Mouse (Mus musculus) kidney, adult 2 months (tissue): ENCODE measurements at regions not wholly inside any gene's neighbourhood (a gene's known extent, or its start where the extent isn't known, plus 50 kb on each side); places are given as distances from the start of the nearest gene placed in this dataset.
"Not testable (repeated sequence)": the region's sequence is repeated elsewhere in the genome, so short reads cannot be mapped to it uniquely, and the experiment has no call there.

Experiments
- DNase-seq: peaks from one replicate; pipeline ENCODE4 v3.0.0; 2021
- H3K27ac ChIP-seq: fragments of 200-500 bp; 2 replicates; pipeline ENCODE4 v1.5.1; 2012; ENCODE audit warnings: low read depth, low read length, control low read depth, inconsistent platforms; ENCODE audit not compliant: insufficient read depth
- H3K27me3 ChIP-seq: fragments of 200-500 bp; replicated peaks from 2 replicates; pipeline ENCODE4 v1.6.1; 2012; ENCODE audit warnings: mild to moderate bottlenecking, moderate library complexity, low read length, inconsistent platforms; ENCODE audit not compliant: control insufficient read depth, insufficient read depth
- H3K36me3 ChIP-seq: fragments of 200-500 bp; 2 replicates; pipeline ENCODE4 v1.6.1; 2012; ENCODE audit warnings: mild to moderate bottlenecking, moderate library complexity, low read length, inconsistent platforms; ENCODE audit not compliant: control insufficient read depth, insufficient read depth
- H3K4me1 ChIP-seq: fragments of 200-500 bp; 2 replicates; pipeline ENCODE4 v1.6.1; 2011; ENCODE audit warnings: low read length; ENCODE audit not compliant: control insufficient read depth, insufficient read depth
- H3K4me3 ChIP-seq: fragments of 200-500 bp; 2 replicates; pipeline ENCODE4 v1.5.1; 2011; ENCODE audit warnings: mild to moderate bottlenecking, low read depth, low read length, control low read depth; ENCODE audit not compliant: insufficient read depth
- CTCF ChIP-seq: fragments of 200-500 bp; conservative IDR thresholded peaks from 2 replicates; pipeline ENCODE4 v1.5.1; 2011; ENCODE audit warnings: low read depth, mild to moderate bottlenecking, control low read depth, low read length, moderate library complexity, mixed read lengths; ENCODE audit not compliant: insufficient read depth, insufficient read length
- POLR2A ChIP-seq: fragments of 200-500 bp; IDR thresholded peaks from one replicate; pipeline ENCODE4 v1.6.1; 2011; ENCODE audit warnings: low read depth, low read length, control low read depth
- WGBS: fragments of 180-500 bp; shearing (Covaris S2); methylation state at CpG from one replicate; pipeline ENCODE4 v1.1.7; 2018; 5-methylcytosine and 5-hydroxymethylcytosine counted together

DNA sequence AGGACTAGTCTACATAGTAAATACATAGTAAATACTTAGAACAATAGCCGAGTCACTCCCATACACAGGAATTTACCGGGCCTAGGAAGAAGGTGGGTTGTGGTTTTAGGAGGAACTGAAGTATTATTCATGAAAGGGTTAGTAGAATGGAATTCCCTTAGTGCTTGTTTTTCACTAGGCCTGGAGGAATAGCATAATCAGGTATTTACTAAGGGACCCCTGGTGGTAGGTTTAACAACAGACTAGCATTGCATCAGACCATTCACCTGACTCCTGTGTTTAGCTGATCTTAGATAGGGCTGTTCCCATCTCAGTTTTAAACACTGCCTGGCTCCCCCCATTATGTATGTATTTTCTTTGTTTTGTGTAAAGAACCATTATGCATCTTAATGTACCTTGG, 339.0 kb downstream of the Dync2h1 start:
- not testable (repeated sequence) for H3K4me1 ChIP-seq, H3K4me3 ChIP-seq, H3K36me3 ChIP-seq, H3K27ac ChIP-seq, H3K27me3 ChIP-seq, DNase-seq
- 88% methylated on average over 2 of the region's 2 CpGs for WGBS

DNA sequence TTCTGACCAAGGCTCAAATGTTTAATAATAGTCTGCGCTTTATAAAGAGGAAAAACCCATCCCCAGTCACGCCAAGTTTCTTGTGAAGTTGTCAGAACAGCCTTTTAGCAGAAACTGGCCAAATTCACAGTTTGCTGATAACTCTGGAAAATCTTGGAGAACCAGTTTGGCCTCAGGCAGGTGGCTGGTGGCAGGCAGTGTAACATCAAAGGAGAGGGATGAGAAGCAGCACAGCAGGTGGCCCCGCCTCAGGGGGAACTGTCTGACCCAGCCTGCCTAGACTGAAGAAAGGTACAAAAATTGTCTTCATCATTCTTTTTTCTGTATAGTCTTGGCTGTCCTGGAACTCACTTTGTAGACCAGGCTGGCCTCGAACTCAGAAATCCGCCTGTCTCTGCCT, 349.3 kb downstream of the Dync2h1 start:
- 82% methylated on average over 5 of the region's 5 CpGs for WGBS
- H3K36me3 ChIP-seq, H3K27ac ChIP-seq, H3K4me1 ChIP-seq, H3K27me3 ChIP-seq, DNase-seq, H3K4me3 ChIP-seq: not testable (repeated sequence)

DNA sequence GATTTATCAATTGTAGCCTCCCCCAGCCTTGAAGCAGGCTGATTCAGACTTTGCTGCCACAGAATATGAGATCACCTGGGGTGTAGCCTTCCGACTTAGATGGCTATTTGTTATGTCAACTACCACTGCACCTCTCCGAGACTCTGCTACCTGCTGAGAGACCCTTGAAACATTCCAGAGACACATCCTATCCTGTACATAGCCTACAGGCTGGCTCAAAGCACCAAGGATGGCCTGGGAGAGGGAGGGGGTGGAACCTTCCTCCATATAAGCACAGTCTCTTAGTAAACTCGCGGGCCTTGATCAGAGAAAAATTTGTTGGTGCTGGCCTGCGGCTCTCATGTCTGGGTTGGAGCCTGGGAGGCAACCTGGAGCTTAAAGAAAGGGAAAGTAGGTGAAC, 349.8 kb downstream of the Dync2h1 start:
- no peak for DNase-seq
- Histone ChIP-seq H3K4me3 (no peak overlapping the region), H3K36me3 (no peaks in the 10 kb centered on the region), H3K27me3 (no peaks in the 10 kb centered on the region), H3K27ac (no peak overlapping the region), H3K4me1 (no peaks in the 10 kb centered on the region)
- WGBS = 67% methylated on average over 5 of the region's 5 CpGs
- TF ChIP-seq CTCF (no peak), POLR2A (no peak)

DNA sequence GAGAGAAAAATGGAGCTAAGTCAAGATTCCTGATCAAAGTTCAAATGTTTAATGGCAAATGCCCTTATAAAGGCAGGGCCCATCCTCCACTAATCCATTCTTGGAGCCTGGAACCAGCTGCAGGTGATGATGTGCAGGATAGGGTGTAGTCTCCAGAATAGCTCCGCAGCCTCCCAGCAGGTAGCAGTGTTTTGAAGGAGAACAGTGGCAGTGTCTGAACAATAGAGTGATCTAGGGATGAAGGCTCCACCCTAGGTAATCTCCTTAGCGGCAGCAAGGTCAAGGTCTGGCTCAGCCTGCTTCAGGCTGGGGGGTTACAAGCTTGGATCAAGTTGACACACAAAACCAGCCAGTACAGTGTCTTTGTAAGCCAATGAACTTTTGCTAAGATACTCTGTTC, 351.4 kb downstream of the Dync2h1 start:
- Histone ChIP-seq H3K4me1 (no peaks in the 10 kb centered on the region), H3K27ac (no peak overlapping the region), H3K27me3 (no peaks in the 10 kb centered on the region), H3K4me3 (no peak overlapping the region), H3K36me3 (no peaks in the 10 kb centered on the region)
- TF ChIP-seq POLR2A = no peak
- TF ChIP-seq CTCF = no peak
- 73% methylated on average over 2 of the region's 2 CpGs for WGBS
- DNase-seq = no peak

DNA sequence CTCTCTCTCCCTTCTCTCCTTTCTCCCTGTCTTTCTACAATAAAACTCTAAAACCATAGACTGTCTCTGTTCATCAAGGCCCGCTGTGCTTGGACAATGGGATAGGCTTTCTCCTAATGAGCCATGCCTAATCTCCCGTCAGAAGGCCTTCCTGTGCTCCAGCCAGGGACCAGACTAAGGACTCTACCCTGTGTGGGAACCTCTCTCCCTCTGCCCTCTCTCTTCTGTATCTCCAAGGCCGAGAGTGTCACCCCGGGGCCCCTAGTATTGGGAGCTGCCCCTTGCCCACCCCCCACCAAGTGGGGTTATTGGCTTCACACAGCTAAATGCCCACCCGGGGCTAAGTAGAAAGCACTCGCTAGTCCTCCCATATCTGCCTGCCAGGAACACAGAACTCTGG, 352.6 kb downstream of the Dync2h1 start:
- DNase-seq, H3K36me3 ChIP-seq, H3K27ac ChIP-seq, H3K27me3 ChIP-seq, H3K4me3 ChIP-seq, H3K4me1 ChIP-seq: not testable (repeated sequence)
- 82% methylated on average over 6 of the region's 6 CpGs for WGBS

DNA sequence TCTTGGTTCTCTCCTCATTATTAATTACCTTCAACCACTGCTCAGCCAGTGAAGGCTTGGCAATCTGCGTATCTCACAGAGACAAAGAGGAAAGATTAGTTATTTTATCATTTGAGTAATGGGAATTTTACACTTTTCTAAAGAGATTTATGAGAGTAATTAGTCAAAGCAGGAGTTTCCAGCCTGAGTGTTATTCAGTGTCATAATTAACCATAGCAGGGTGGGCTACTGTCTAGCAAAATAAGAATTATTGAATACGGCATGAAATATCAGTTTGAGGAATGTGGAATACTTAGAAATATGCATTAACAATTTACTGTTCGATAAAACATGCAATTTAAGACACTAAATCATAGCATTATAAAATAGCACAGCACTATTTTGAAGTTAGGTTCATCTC, 357.7 kb downstream of the Dync2h1 start:
- Histone ChIP-seq H3K4me3 (no peak overlapping the region), H3K4me1 (no peaks in the 10 kb centered on the region), H3K36me3 (no peaks in the 10 kb centered on the region), H3K27ac (no peak overlapping the region), H3K27me3 (no peaks in the 10 kb centered on the region)
- WGBS = 76% methylated on average over 3 of the region's 3 CpGs
- DNase-seq = no peak
- TF ChIP-seq POLR2A (no peak), CTCF (no peak)

DNA sequence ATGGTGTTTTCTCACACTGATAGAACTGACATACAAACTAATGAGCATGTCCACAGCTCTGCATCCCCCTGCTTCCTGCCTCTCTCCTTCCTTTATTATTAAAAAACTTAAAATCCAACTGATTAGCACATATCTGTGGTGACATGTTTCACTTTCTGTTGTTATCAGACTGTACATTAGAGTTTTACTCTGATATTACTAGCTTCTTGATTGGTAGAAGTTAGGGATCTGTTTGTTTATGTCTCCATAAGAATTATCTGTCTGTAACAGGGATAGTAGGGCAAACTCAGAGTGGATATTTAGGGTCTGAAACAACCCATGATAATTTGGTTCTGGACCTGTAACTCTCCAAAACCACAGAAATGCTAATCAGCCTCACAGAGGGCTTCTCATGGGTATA, 358.6 kb downstream of the Dync2h1 start:
- TF ChIP-seq POLR2A = no peak
- no peak for TF ChIP-seq CTCF
- Histone ChIP-seq H3K27me3 (no peaks in the 10 kb centered on the region), H3K4me3 (no peak overlapping the region), H3K36me3 (no peaks in the 10 kb centered on the region), H3K27ac (no peak overlapping the region), H3K4me1 (no peaks in the 10 kb centered on the region)
- no peak for DNase-seq

DNA sequence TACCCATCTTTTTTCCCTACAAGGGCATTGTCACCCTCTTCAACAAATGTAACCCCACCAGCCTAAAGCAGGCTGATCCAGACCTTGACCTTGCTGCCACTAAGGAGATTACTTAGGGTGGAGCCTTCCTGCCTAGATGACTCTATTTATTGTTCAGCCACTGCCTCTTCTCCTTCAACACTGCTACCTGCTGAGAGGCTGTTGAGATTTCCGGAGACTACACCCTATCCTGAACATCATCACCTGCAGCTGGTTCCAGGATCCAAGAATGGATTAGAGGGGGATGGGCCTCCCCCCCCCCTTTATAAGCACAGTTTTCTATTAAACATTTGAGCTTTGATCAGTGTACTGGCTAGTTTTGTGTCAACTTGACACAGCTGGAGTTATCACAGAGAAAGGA, 360.3 kb downstream of the Dync2h1 start:
- not testable (repeated sequence) for H3K36me3 ChIP-seq, H3K27me3 ChIP-seq, DNase-seq, H3K27ac ChIP-seq, H3K4me3 ChIP-seq, H3K4me1 ChIP-seq
- 76% methylated on average over 1 of the region's 1 CpGs for WGBS

DNA sequence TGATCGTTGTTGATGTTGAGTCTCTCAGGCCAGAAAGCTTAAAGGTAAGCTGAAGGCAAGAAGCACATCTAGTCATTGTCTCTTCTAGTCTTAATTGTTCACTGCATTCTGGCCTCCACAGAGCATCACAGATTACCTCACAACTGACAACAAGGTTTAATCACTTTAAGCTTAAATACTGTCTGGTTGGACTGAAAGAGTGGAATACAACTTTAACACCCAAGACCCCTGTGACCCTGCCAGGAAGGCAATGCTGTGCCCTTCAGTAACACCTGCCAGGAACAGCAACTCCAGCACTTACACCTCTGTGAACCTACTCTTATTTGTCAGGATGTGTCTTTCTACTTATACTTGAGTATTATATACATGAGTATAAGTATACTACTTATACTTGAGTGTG, 360.7 kb downstream of the Dync2h1 start:
- TF ChIP-seq POLR2A = no peak
- TF ChIP-seq CTCF = no peak
- 73% methylated on average over 1 of the region's 1 CpGs for WGBS
- H3K27ac ChIP-seq = no peak overlapping the region
- H3K27me3 ChIP-seq = no peaks in the 10 kb centered on the region
- no peak for DNase-seq
- H3K4me1 ChIP-seq = no peaks in the 10 kb centered on the region
- no peaks in the 10 kb centered on the region for H3K36me3 ChIP-seq
- no peak overlapping the region for H3K4me3 ChIP-seq
